Mouse (Mus musculus): ENCODE data around the gene Ubqln1. TPM values are rescaled to one million over a fixed set of nuclear protein-coding genes. Genes with fewer than 3 reads are reported as not detected.

The Ubqln1 gene
- total RNA-seq, 2 experiments from 2014 or later, result 47.8 to 49.6 TPM

GRCm38 (mm10) chr13:58202903-58203302 is 12.6 kb downstream of the Ubqln1 start:
- intact Hi-C loops (cut with DNase I), result loop anchor here (5.0 kb wide), 1 partner anchor 46 kb away; the partner anchor contains the start of gene Idnk
- DNase-seq, result no peak

DNA sequence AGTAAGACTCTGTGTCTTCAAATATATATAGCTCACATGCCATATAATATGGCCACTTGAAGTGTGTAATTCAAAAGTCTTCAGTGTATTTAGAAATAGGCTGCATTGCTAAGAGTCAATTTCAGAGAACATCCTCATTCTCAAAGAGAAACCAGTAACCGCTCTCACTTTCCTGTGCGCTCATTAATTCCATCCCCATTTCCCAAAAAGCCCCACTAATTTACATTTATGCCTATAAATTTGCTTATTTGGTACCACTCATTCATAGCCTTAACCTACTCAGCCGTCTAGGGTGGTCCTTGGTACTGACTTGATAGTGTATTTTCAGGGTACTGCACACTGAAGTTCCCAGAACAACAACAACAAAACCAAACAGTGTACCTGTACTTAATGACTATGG is 13.5 kb downstream of the Ubqln1 start:
- intact Hi-C loops (cut with DNase I), result loop anchor here (5.0 kb wide), 1 partner anchor 45 kb away; the partner anchor contains the start of gene Idnk
- no peak for DNase-seq

DNA sequence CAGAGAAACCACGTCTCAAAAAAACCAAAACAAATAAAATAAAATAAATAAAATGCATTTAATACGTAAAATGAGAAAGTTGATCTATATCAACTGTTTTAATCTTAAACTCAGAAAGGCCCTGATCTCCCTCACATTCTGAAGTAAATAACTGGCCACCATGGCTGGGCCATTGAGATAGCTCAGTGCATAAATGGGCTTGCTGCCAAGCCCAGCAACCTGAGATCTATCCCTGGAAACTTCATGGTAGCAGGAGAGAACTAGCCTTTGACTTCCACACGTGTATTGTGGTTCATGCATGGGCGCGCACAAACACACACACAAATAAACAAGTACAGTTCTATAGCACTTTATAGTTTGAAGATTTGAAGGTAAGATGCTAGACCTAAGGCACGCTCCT is 14.1 kb downstream of the Ubqln1 start:
- intact Hi-C loops (cut with DNase I), result loop anchor here (5.0 kb wide), 1 partner anchor 44 kb away; the partner anchor contains the start of gene Idnk
- DNase-seq, result no peak

- no peak for DNase-seq
- intact Hi-C loops (cut with DNase I), result no loop called here
These were observed 17.3 kb downstream of the Ubqln1 start for GRCm38 (mm10) chr13:58197981-58198640.

GRCm38 (mm10) chr13:58197211-58197610 is 18.2 kb downstream of the Ubqln1 start:
- intact Hi-C loops (cut with DNase I), result no loop called here
- no peak for DNase-seq

DNA sequence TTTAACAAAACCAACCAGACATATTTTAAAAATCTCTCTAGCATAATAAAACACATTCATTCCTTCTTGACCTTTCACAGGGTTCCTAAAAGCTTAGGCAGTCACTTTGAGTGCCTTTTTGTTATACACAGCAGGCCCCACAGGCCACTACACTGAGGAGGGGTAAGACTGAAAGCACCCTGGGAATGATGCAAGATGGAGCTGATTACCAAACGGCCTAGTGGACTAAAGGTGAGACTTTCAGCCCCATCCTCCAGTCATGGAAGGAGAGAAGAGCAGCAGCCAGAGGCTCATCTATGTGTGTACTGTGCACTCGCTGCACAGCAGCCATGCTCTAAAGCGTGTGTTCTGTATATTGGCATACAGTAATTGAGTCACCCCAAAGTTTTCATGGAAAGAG is 20.5 kb downstream of the Ubqln1 start:
- no peak for DNase-seq
- intact Hi-C loops (cut with DNase I), result no loop called here

DNA sequence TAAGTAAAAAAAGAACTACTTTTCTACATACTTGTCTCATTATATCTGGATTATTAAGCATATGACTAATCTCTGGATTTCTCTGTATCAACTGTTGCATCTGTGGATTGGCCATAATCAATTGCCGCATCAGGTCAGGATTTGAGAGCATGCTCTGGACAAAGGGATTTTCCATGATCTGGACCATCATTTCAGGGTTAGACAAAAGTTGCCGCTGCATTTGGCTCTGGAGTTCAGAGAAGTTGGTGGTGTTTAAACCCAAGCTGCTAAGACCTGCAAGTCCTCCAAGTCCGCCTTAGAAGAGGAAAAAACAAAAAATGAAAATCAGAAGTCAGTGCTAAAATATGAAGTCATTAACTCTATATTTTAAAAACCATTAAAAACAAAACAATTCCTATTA is 22.2 kb downstream of the Ubqln1 start:
- no peak for DNase-seq
- intact Hi-C loops (cut with DNase I), result no loop called here

- intact Hi-C loops (cut with DNase I), result no loop called here
- DNase-seq, result no peak
These were observed 23.3 kb downstream of the Ubqln1 start for GRCm38 (mm10) chr13:58192146-58192545.

GRCm38 (mm10) chr13:58191516-58191915 is 23.9 kb downstream of the Ubqln1 start:
- intact Hi-C loops (cut with DNase I), result no loop called here
- no peak for DNase-seq

DNA sequence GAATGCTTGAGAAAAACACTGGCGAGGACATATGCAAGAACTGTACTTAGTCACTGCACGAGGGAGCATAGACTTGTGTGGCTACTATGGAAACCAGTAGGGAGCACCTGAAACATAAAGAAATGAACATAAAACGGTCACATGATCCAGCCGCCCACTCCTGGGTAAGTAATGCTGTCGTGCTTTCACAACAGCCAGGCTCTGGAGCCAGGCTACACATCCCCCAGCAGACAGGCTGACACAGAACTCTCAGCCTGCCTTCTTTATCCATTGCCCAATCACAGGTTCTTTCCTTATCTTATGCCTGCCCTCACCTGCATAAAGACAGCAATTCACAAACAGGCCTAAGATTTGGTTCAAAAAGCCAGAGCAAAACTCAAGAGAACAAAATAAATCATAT is 26.0 kb downstream of the Ubqln1 start:
- no peak for DNase-seq
- intact Hi-C loops (cut with DNase I), result loop anchor here (10.0 kb wide), 2 partner anchors 355 to 395 kb away; no protein-coding TSS in a partner anchor

- intact Hi-C loops (cut with DNase I), result loop anchor here (1.0 to 10.0 kb wide), 3 partner anchors 44 to 396 kb away; no protein-coding TSS in a partner anchor
- peak; percentile 82 to 88 for DNase-seq
These were observed 27.0 kb downstream of the Ubqln1 start for GRCm38 (mm10) chr13:58188412-58188811.

DNA sequence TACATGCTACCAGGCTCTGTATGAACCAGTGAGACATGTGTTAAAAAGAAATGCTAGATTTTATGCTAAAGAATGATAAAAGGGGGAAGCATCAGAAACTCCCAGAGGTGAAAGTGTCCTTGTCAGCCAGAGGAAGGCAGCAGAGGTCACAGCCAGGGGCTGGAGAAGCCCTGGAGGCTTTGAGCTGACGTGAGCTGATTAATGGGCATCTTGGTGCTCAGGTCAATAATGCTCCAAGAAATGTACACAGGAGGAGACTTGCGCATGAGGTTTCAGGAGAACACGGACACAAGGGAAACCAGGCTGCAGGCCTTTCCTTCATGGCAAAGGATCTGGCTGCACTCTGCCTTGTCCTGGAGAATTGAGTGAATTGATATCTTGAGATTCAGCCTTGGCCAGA is 27.7 kb downstream of the Ubqln1 start:
- no peak for DNase-seq
- intact Hi-C loops (cut with DNase I), result loop anchor here (1.0 to 10.0 kb wide), 3 partner anchors 45 to 397 kb away; no protein-coding TSS in a partner anchor

- intact Hi-C loops (cut with DNase I), result loop anchor here (10.0 kb wide), 2 partner anchors 359 to 399 kb away; no protein-coding TSS in a partner anchor
- DNase-seq, result no peak
These were observed 29.2 kb downstream of the Ubqln1 start for GRCm38 (mm10) chr13:58186281-58186680.

DNA sequence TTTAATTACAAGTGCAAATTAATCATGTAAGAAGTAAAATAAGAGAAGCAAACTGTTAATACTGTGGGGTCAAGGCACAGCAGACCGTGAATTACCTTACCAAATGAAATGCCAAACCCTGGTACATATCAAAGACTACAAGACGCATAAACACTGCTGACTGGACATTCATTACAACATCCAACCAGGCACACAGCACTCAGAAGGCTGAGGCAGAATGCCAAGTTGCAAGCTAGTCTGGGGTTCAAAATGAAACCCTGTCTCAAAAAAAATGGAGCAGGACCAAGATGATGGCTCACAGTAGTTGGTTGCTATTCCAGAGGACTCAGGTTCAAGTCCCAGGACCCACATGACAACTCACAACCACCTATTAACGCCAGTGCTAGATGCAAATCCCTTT is 31.3 kb downstream of the Ubqln1 start:
- intact Hi-C loops (cut with DNase I), result loop anchor here (10.0 kb wide), 2 partner anchors 361 to 401 kb away; no protein-coding TSS in a partner anchor

GRCm38 (mm10) chr13:58181607-58182551 is 33.6 kb downstream of the Ubqln1 start:
- no peak for DNase-seq
- intact Hi-C loops (cut with DNase I), result loop anchor here (10.0 kb wide), 2 partner anchors 363 to 403 kb away; no protein-coding TSS in a partner anchor

More for the DNA sequence above, 31.3 kb downstream of the Ubqln1 start:
- DNase-seq, result no peak

- intact Hi-C loops (cut with DNase I), result no loop called here
- peak; percentile 99 to 100 for DNase-seq
These were observed 37.8 kb downstream of the Ubqln1 start for GRCm38 (mm10) chr13:58177511-58178208.

GRCm38 (mm10) chr13:58176105-58176504 is 39.3 kb downstream of the Ubqln1 start:
- DNase-seq, result no peak
- intact Hi-C loops (cut with DNase I), result no loop called here

DNA sequence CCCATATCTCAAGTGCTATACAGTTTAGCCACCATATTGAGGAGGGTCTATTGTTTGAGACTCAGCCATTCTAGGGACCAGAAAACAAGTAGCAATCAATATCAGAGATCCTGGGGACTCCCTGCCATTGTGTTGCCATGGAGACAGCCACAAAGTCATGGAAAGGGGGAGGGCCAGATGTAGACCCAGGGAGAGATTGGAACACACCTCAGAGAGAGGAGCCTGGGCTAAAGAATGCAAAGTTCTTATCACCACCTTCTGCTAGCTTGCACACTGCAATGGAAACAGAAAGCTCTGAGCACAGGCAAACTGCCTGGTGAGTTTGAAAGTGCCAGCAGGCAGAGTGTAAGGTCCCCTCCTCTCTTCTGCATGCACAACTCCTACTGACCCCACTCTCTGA is 47.3 kb downstream of the Ubqln1 start:
- intact Hi-C loops (cut with DNase I), result no loop called here
- DNase-seq, result no peak

- DNase-seq, result no peak
- intact Hi-C loops (cut with DNase I), result no loop called here
These were observed 52.1 kb downstream of the Ubqln1 start for GRCm38 (mm10) chr13:58163343-58163742.

GRCm38 (mm10) chr13:58160761-58161160 is 54.7 kb downstream of the Ubqln1 start:
- intact Hi-C loops (cut with DNase I), result no loop called here
- no peak for DNase-seq

All from heart, postnatal 36 days (tissue).